Mouse (Mus musculus): ENCODE data around the gene Cdk7. TPM values are rescaled to one million over a fixed set of nuclear protein-coding genes. Genes with fewer than 3 reads are reported as not detected.

Cdk7 gene
- polyA plus RNA-seq, 1 experiment from 2014 or later = 87.2 TPM

- H3K36me3 ChIP-seq (ENCODE audit: insufficient read depth, low read length) = no peaks in the 10 kb centered on the region
- WGBS = 84% methylated on average over 2 of the region's 2 CpGs
- H3K4me2 ChIP-seq (ENCODE audit: low read length) = no peak overlapping the region
- DNase-seq (ENCODE audit: low spot score) = no peak
- no peaks in the 10 kb centered on the region for H3K27me3 ChIP-seq (ENCODE audit: insufficient read depth, low read length)
- no peaks in the 10 kb centered on the region for H3K4me1 ChIP-seq (replicated peaks; ENCODE audit: insufficient read depth, low read length)
- H3K27ac ChIP-seq = no peak overlapping the region
- no peak overlapping the region for H3K9ac ChIP-seq (ENCODE audit: low read depth, low read length)
- TF ChIP-seq CTCF (IDR thresholded peaks at IDR 0.05; ENCODE audit: low read depth) = no peak
- no peak overlapping the region for H3K4me3 ChIP-seq (replicated peaks; ENCODE audit: low read depth, low read length)
- ATAC-seq (replicated peaks; ENCODE audit: low FRiP score, low read depth) = no peak
- H3K9me3 ChIP-seq (replicated peaks; ENCODE audit: low read length) = no peaks in the 10 kb centered on the region
Observed at GRCm38 (mm10) chr13:100755329-100755728, 24.6 kb upstream of the Cdk7 start.

- Histone ChIP-seq H3K27ac (no peak overlapping the region), H3K36me3 (ENCODE audit: insufficient read depth, low read length) (no peaks in the 10 kb centered on the region), H3K4me1 (replicated peaks; ENCODE audit: insufficient read depth, low read length) (no peaks in the 10 kb centered on the region), H3K4me2 (ENCODE audit: low read length) (no peak overlapping the region), H3K9me3 (replicated peaks; ENCODE audit: low read length) (no peaks in the 10 kb centered on the region), H3K4me3 (replicated peaks; ENCODE audit: low read depth, low read length) (no peak overlapping the region), H3K27me3 (ENCODE audit: insufficient read depth, low read length) (no peaks in the 10 kb centered on the region), H3K9ac (ENCODE audit: low read depth, low read length) (no peak overlapping the region)
- ATAC-seq (replicated peaks; ENCODE audit: low FRiP score, low read depth) (no peak), DNase-seq (ENCODE audit: low spot score) (no peak)
- TF ChIP-seq CTCF (IDR thresholded peaks at IDR 0.05; ENCODE audit: low read depth) = no peak
- 68% methylated on average over 4 of the region's 4 CpGs for WGBS
Observed at GRCm38 (mm10) chr13:100754186-100754585, 23.4 kb upstream of the Cdk7 start.

- no peak for DNase-seq (ENCODE audit: low spot score)
- H3K4me3 ChIP-seq (replicated peaks; ENCODE audit: low read depth, low read length) = no peak overlapping the region
- no peaks in the 10 kb centered on the region for H3K36me3 ChIP-seq (ENCODE audit: insufficient read depth, low read length)
- TF ChIP-seq CTCF (IDR thresholded peaks at IDR 0.05; ENCODE audit: low read depth) = no peak
- H3K27ac ChIP-seq = no peak overlapping the region
- no peaks in the 10 kb centered on the region for H3K9me3 ChIP-seq (replicated peaks; ENCODE audit: low read length)
- no peaks in the 10 kb centered on the region for H3K27me3 ChIP-seq (ENCODE audit: insufficient read depth, low read length)
- H3K4me2 ChIP-seq (ENCODE audit: low read length) = no peak overlapping the region
- ATAC-seq (replicated peaks; ENCODE audit: low FRiP score, low read depth) = no peak
- 83% methylated on average over 6 of the region's 6 CpGs for WGBS
- H3K4me1 ChIP-seq (replicated peaks; ENCODE audit: insufficient read depth, low read length) = no peaks in the 10 kb centered on the region
- no peak overlapping the region for H3K9ac ChIP-seq (ENCODE audit: low read depth, low read length)
Observed at GRCm38 (mm10) chr13:100753011-100753410, 22.3 kb upstream of the Cdk7 start.

GRCm38 (mm10) chr13:100752529-100752928, 21.8 kb upstream of the Cdk7 start:
- WGBS = 93% methylated on average over 8 of the region's 8 CpGs
- Histone ChIP-seq H3K27ac (no peak overlapping the region), H3K9me3 (replicated peaks; ENCODE audit: low read length) (no peaks in the 10 kb centered on the region), H3K27me3 (ENCODE audit: insufficient read depth, low read length) (no peaks in the 10 kb centered on the region), H3K4me2 (ENCODE audit: low read length) (no peak overlapping the region), H3K4me3 (replicated peaks; ENCODE audit: low read depth, low read length) (no peak overlapping the region), H3K4me1 (replicated peaks; ENCODE audit: insufficient read depth, low read length) (no peaks in the 10 kb centered on the region), H3K36me3 (ENCODE audit: insufficient read depth, low read length) (no peaks in the 10 kb centered on the region), H3K9ac (ENCODE audit: low read depth, low read length) (no peak overlapping the region)
- no peak for ATAC-seq (replicated peaks; ENCODE audit: low FRiP score, low read depth)
- no peak for TF ChIP-seq CTCF (IDR thresholded peaks at IDR 0.05; ENCODE audit: low read depth)
- no peak for DNase-seq (ENCODE audit: low spot score)

- DNase-seq (ENCODE audit: low spot score) (no peak), ATAC-seq (replicated peaks; ENCODE audit: low FRiP score, low read depth) (no peak)
- Histone ChIP-seq H3K9ac (ENCODE audit: low read depth, low read length) (no peak overlapping the region), H3K4me2 (ENCODE audit: low read length) (no peak overlapping the region), H3K27me3 (ENCODE audit: insufficient read depth, low read length) (no peaks in the 10 kb centered on the region), H3K36me3 (ENCODE audit: insufficient read depth, low read length) (no peaks in the 10 kb centered on the region), H3K9me3 (replicated peaks; ENCODE audit: low read length) (no peaks in the 10 kb centered on the region), H3K4me3 (replicated peaks; ENCODE audit: low read depth, low read length) (no peak overlapping the region), H3K4me1 (replicated peaks; ENCODE audit: insufficient read depth, low read length) (no peaks in the 10 kb centered on the region), H3K27ac (no peak overlapping the region)
- TF ChIP-seq CTCF (IDR thresholded peaks at IDR 0.05; ENCODE audit: low read depth) = no peak
- 75% methylated on average over 3 of the region's 3 CpGs for WGBS
Observed at GRCm38 (mm10) chr13:100751402-100751801, 20.7 kb upstream of the Cdk7 start.

- ATAC-seq (replicated peaks; ENCODE audit: low FRiP score, low read depth) = no peak
- Histone ChIP-seq H3K9me3 (replicated peaks; ENCODE audit: low read length) (no peaks in the 10 kb centered on the region), H3K27me3 (ENCODE audit: insufficient read depth, low read length) (no peaks in the 10 kb centered on the region), H3K4me3 (replicated peaks; ENCODE audit: low read depth, low read length) (no peak overlapping the region), H3K4me1 (replicated peaks; ENCODE audit: insufficient read depth, low read length) (no peaks in the 10 kb centered on the region), H3K36me3 (ENCODE audit: insufficient read depth, low read length) (no peaks in the 10 kb centered on the region), H3K9ac (ENCODE audit: low read depth, low read length) (no peak overlapping the region), H3K4me2 (ENCODE audit: low read length) (no peak overlapping the region), H3K27ac (no peak overlapping the region)
- no peak for TF ChIP-seq CTCF (IDR thresholded peaks at IDR 0.05; ENCODE audit: low read depth)
- 57% methylated on average over 5 of the region's 5 CpGs for WGBS
- DNase-seq (ENCODE audit: low spot score) = peak; percentile 24
Observed at GRCm38 (mm10) chr13:100750799-100751198, 20.1 kb upstream of the Cdk7 start.

GRCm38 (mm10) chr13:100748638-100749037, 17.9 kb upstream of the Cdk7 start:
- Histone ChIP-seq H3K27ac (no peak overlapping the region), H3K4me1 (replicated peaks; ENCODE audit: insufficient read depth, low read length) (no peaks in the 10 kb centered on the region), H3K36me3 (ENCODE audit: insufficient read depth, low read length) (no peaks in the 10 kb centered on the region), H3K4me3 (replicated peaks; ENCODE audit: low read depth, low read length) (no peak overlapping the region), H3K4me2 (ENCODE audit: low read length) (no peak overlapping the region), H3K9ac (ENCODE audit: low read depth, low read length) (no peak overlapping the region), H3K27me3 (ENCODE audit: insufficient read depth, low read length) (no peaks in the 10 kb centered on the region), H3K9me3 (replicated peaks; ENCODE audit: low read length) (no peaks in the 10 kb centered on the region)
- TF ChIP-seq CTCF (IDR thresholded peaks at IDR 0.05; ENCODE audit: low read depth) = no peak
- ATAC-seq (replicated peaks; ENCODE audit: low FRiP score, low read depth) (no peak), DNase-seq (ENCODE audit: low spot score) (no peak)
- 61% methylated on average over 8 of the region's 8 CpGs for WGBS
